Mouse (Mus musculus) olfactory bulb, adult 2 months (tissue): ENCODE measurements around the gene Myl12a. TPM values are rescaled to one million over a fixed set of nuclear protein-coding genes. Genes with fewer than 3 reads are reported as not detected.

Experiments
- H3K27ac ChIP-seq: fragments of 200-500 bp; 2 replicates; pipeline ENCODE4 v1.5.1; 2012; ENCODE audit warnings: low read depth, low read length; ENCODE audit not compliant: insufficient read depth
- H3K4me1 ChIP-seq: fragments of 200-500 bp; 2 replicates; pipeline ENCODE4 v1.6.1; 2012; ENCODE audit warnings: low read length; ENCODE audit not compliant: control insufficient read depth, insufficient read depth
- H3K4me3 ChIP-seq: fragments of 200-500 bp; 2 replicates; pipeline ENCODE4 v1.5.1; 2012; ENCODE audit warnings: mild to moderate bottlenecking, low read depth, low read length, moderate library complexity; ENCODE audit not compliant: insufficient read depth
- CTCF ChIP-seq: fragments of 200-500 bp; IDR thresholded peaks from 2 replicates; pipeline ENCODE4 v1.5.1; 2012; ENCODE audit warnings: low read depth, mild to moderate bottlenecking, low read length, moderate library complexity; ENCODE audit not compliant: insufficient read depth
- POLR2A ChIP-seq: fragments of 200-500 bp; IDR thresholded peaks from 2 replicates; pipeline ENCODE4 v1.6.1; 2012; ENCODE audit warnings: mild to moderate bottlenecking, low read depth, low read length, moderate library complexity; ENCODE audit not compliant: insufficient read depth
- WGBS: fragments of 180-500 bp; shearing (Covaris S2); methylation state at CpG from one replicate; pipeline ENCODE4 v1.1.7; 2018; 5-methylcytosine and 5-hydroxymethylcytosine counted together
- polyA plus RNA-seq: library from polyadenylated mRNA; stranded (reverse); fragments of >200 nt; gene quantifications from 2 replicates; pipeline ENCODE4 v1.2.4, GENCODE M21; 2012; ENCODE audit warnings: low replicate concordance; ENCODE audit not compliant: missing spikeins, insufficient read depth, insufficient read length

The Myl12a gene
- polyA plus RNA-seq, 1 experiment = not detected

DNA sequence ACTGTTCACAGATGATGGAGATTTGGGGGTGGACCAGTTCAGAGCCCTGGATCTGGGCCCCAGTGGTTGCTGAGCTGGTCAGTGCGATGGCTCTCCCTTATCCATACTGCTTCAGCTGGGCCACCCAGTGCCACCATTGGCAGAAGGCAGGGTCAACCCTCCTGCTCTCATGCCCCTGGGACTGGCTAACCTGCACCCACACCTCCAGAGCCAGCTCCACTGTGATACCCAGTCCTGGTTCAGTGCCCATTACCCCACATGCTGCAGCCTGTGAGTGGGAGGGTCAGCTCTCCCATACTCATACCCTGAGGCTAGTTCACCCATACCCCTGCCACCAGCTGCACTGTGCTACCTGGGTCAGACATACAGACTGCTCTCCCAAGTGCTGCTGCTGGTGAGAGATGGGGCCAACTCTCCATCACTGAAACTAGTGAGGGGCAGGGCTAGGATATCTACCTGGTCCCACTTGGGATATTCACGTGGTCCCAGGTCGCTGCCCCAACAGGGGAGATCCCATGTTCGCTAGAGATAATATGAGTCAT is 14.8 kb upstream of the Myl12a start:
- TF ChIP-seq POLR2A (no peak), CTCF (no peak)
- Histone ChIP-seq H3K4me1 (peaks cover 12% of the 10 kb centered on the region), H3K27ac (no peak overlapping the region), H3K4me3 (no peak overlapping the region)
- WGBS = 96% methylated on average over 4 of the region's 4 CpGs

DNA sequence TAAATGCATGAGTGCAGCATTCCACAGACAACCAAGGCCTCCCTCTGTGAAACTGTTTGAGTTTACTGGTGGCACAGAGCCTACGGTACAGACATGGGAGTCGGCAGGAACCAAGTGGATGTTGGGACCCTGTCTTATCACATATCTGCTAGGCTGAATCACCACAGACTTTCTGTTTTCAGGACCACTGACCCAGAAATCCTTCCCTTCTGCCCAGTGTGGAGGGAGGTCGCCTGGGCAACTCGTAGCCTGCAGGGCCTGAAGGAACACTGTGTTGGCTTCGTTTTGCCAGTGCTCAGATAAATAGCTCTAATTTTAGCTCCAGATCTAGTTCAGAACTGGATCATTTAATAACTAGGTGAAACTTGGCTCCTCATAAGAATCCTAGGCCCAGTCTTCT is 12.2 kb upstream of the Myl12a start:
- Histone ChIP-seq H3K27ac (0 out of 2 replicates have a peak overlapping the region, but pooled peaks have one; percentile 32), H3K4me3 (no peak overlapping the region), H3K4me1 (peaks cover 11% of the 10 kb centered on the region)
- 27% methylated on average over 5 of the region's 5 CpGs for WGBS
- TF ChIP-seq CTCF = no peak
- no peak for TF ChIP-seq POLR2A

GRCm38 (mm10) chr17:71013105-71013504 is 10.4 kb upstream of the Myl12a start:
- Histone ChIP-seq H3K27ac (no peak overlapping the region), H3K4me3 (no peak overlapping the region), H3K4me1 (peaks cover 5% of the 10 kb centered on the region)
- 92% methylated on average over 6 of the region's 6 CpGs for WGBS
- TF ChIP-seq CTCF (no peak), POLR2A (no peak)

- H3K4me1 ChIP-seq = peaks cover 5% of the 10 kb centered on the region
- WGBS = 81% methylated on average over 9 of the region's 9 CpGs
- no peak overlapping the region for H3K4me3 ChIP-seq
- H3K27ac ChIP-seq = no peak overlapping the region
- TF ChIP-seq CTCF (no peak), POLR2A (no peak)
These were observed 9.4 kb upstream of the Myl12a start for GRCm38 (mm10) chr17:71011931-71012662.

DNA sequence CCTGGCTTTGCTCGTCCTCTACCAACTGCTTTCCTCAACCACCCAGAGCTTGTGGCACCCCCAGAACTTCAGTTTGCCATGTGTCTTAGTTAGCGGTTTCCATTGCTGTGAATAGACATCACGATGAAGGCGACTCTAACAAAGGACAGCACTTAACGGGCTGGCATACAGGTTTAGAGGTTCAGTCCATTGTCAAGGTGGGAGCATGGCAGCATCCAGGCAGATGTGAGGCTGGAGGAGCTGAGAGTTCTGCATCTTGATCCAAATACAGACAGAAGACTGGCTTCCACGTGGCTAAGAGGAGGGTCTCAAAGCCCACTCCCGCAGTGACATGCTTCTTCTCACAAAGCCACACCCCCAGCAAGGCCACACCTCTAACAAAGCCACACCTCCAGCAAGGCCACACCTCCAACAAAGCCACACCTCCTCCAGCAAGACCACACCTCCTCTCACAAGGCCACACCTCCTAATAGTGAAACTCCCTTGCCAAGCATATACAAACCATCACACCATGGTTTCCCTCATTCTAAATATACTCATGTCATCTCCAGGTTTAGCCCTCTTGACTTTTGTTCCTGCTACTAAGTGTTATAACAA is 8.1 kb upstream of the Myl12a start:
- Histone ChIP-seq H3K4me1 (peaks cover 5% of the 10 kb centered on the region), H3K27ac (no peak overlapping the region), H3K4me3 (no peak overlapping the region)
- WGBS = 68% methylated on average over 7 of the region's 7 CpGs
- TF ChIP-seq CTCF (no peak), POLR2A (no peak)

DNA sequence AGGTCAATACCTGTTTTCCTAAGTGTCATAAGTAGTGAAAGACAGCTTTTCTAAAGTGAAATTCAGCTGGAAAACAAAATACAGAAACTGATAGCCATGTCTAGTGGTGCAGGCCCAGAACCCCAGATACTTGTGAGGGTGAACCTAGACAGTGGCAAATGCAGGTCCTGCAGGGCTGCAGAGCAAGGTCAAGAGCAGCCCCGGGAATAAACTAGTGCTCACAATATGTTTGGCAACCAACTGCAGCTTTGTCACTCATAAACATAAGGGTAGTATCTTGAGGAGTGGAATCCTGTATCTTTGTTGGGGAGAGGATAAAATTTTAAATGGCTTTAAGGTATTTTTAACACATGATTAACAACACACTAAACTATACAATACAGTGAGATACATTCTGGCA is 7.1 kb upstream of the Myl12a start:
- WGBS = 61% methylated on average over 1 of the region's 1 CpGs
- Histone ChIP-seq H3K27ac (no peak overlapping the region), H3K4me3 (no peak overlapping the region), H3K4me1 (peaks cover 3% of the 10 kb centered on the region; the same call in 1 of the 2 replicates)
- TF ChIP-seq CTCF = no peak
- no peak for TF ChIP-seq POLR2A

DNA sequence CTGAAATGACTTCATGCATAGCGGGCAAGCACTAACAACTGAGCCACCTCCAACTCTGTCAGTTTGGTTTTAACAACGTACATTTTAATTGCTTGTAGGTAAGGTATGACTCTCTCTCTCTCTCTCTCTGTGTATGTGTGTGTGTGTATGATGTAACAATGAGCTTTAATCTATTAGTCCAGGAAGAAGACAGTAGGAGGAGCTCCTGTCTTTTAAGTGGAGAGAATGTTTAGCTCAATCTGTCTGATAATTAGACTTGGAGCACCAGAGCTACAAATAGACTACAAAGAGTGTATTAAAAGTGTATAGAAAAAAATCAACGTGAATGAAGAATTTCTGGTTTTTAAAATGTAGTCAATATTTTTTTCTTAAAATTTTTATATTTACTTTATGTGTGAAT is 6.0 kb upstream of the Myl12a start:
- WGBS = 73% methylated on average over 3 of the region's 3 CpGs
- no peak overlapping the region for H3K4me3 ChIP-seq
- no peaks in the 10 kb centered on the region for H3K4me1 ChIP-seq
- TF ChIP-seq POLR2A = no peak
- no peak overlapping the region for H3K27ac ChIP-seq

- no peak for TF ChIP-seq POLR2A
- no peak for TF ChIP-seq CTCF
- 92% methylated on average over 5 of the region's 5 CpGs for WGBS
- H3K4me3 ChIP-seq = no peak overlapping the region
- peaks cover 5% of the 10 kb centered on the region; the same call in 1 of the 2 replicates for H3K4me1 ChIP-seq
- no peak overlapping the region for H3K27ac ChIP-seq
These were observed 4.3 kb upstream of the Myl12a start for GRCm38 (mm10) chr17:71006976-71007375.

DNA sequence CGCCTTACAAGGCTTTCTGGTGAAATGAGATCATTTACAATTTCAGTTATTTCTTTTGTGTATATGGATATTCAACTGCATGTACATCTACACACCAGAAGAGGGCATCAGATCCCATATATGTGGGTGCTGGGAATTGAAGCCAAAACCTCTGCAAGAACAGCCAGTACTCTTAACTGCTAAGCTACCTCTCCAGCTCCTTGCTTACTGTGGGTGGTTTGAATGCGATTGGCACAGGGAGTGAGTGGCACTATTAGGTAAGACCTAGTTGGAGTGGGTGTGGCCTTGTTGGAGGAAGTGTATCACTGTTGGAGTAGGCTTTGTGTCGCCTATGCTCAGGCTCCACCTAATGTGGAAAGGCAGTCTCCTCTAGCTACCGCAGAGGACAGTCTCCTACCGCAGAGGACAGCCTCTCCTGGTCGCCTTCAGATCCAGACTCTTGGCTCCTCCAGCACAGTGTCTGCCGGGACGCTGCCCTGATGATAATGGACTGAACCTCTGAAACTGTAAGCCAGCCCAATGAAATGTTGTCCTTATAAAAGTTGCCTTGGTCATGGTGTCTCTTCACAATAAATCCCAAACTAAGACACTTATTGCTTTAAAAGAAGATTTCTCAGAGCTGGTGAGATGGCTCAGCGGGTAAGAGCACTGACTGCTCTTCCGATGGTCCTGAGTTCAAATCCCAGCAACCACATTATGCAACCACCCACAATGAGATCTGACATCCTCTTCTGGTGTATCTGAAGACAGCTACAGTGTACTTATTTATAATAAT is 1.7 kb upstream of the Myl12a start:
- 94% methylated on average over 10 of the region's 10 CpGs for WGBS
- Histone ChIP-seq H3K27ac (no peak overlapping the region), H3K4me1 (peaks cover 5% of the 10 kb centered on the region; the same call in 1 of the 2 replicates), H3K4me3 (no peak overlapping the region)
- TF ChIP-seq POLR2A (no peak), CTCF (no peak)
